Mouse (Mus musculus): Measurements from ENCODE around the gene Unc93b1. TPM values are rescaled to one million over a fixed set of nuclear protein-coding genes. Genes with fewer than 3 reads are reported as not detected.
"Not testable (repeated sequence)": the region's sequence is repeated elsewhere in the genome, so short reads cannot be mapped to it uniquely, and the experiment has no call there.

The Unc93b1 gene
- total and polyA plus RNA-seq, 2 experiments from 2014 or later = 11.9 to 18.1 TPM

DNA sequence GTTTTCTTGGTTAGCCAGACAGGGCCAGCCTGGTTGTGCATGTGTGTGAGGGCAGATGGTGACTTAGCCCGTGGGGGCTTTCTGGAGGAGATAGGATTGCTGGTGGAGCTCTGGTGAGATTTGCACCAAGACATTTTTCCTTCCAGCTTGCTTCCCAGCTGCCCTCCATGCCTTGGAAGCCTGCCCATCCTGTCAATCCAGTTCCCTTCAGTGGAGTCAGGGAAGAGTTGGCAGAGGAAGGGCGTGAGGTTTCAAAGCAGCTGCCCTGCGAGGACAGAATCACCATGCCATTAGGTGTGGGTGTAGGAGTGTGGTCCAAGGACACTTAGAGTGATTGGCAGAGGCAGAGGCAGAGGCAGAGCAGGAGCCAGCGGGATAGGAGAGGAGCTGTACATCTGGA, 23.5 kb downstream of the Unc93b1 start, which contains the start of gene Aldh3b3:
Gene Aldh3b3 (plus strand): TSS at position 176 of the 400 bp plus-strand sequence.
- TF ChIP-seq EP300 (IDR thresholded peaks at IDR 0.05; ENCODE audit: low read depth) = no peak
- Histone ChIP-seq H3K4me1 (ENCODE audit: control insufficient read depth, insufficient read depth) (no peaks in the 10 kb centered on the region; the same call in 1 of the 2 replicates), H3K27me3 (ENCODE audit: control insufficient read depth, insufficient read depth, low read length) (no peaks in the 10 kb centered on the region), H3K36me3 (replicated peaks; ENCODE audit: control insufficient read depth, insufficient read depth, low read length) (no peaks in the 10 kb centered on the region), H3K27ac (ENCODE audit: low read depth) (no peak within 1 kb of the TSS), H3K9ac (replicated peaks; ENCODE audit: low read depth, low read length) (no peak within 1 kb of the TSS), H3K9me3 (replicated peaks; ENCODE audit: control insufficient read depth, low read length) (no peaks in the 10 kb centered on the region), H3K4me3 (ENCODE audit: low read depth, low read length) (no peak within 1 kb of the TSS), H3K4me2 (ENCODE audit: low read depth, low read length) (no peak within 1 kb of the TSS)
- 34% methylated on average over 4 of the region's 4 CpGs for WGBS
- ATAC-seq (ENCODE audit: insufficient read depth, low read depth) (no peak), DNase-seq (ENCODE audit: low spot score) (no peak)

DNA sequence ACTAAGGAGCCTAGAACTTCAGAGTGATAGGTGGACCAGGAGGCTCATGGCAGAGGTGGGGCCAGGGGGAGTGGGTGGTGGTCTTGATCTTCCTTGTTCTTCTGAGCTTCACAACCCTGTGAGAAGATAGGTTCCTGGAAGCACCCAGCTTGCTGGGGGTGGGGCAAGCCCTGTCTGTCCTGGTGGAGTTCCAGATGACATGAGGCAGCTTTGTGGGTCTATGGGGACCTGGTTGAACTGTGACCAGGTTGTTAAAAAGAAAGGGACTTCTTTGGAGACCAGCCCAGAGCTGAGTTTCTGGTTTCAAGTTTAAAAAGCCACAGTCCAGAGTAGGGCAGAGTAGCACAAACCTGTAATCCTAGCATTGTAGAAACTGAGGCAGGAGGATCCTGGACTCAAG, 24.0 kb downstream of the Unc93b1 start:
- H3K4me1 ChIP-seq (ENCODE audit: control insufficient read depth, insufficient read depth) = no peaks in the 10 kb centered on the region; the same call in 1 of the 2 replicates
- TF ChIP-seq EP300 (IDR thresholded peaks at IDR 0.05; ENCODE audit: low read depth) = no peak
- no peak for TF ChIP-seq CTCF (IDR thresholded peaks at IDR 0.05; ENCODE audit: low read depth)
- no peaks in the 10 kb centered on the region for H3K9me3 ChIP-seq (replicated peaks; ENCODE audit: control insufficient read depth, low read length)
- H3K27me3 ChIP-seq (ENCODE audit: control insufficient read depth, insufficient read depth, low read length) = no peaks in the 10 kb centered on the region
- H3K36me3 ChIP-seq (replicated peaks; ENCODE audit: control insufficient read depth, insufficient read depth, low read length) = no peaks in the 10 kb centered on the region
- DNase-seq (ENCODE audit: low spot score) = no peak
- H3K4me3 ChIP-seq (ENCODE audit: low read depth, low read length) = no peak overlapping the region
- no peak overlapping the region for H3K27ac ChIP-seq (ENCODE audit: low read depth)
- no peak overlapping the region for H3K4me2 ChIP-seq (ENCODE audit: low read depth, low read length)
- H3K9ac ChIP-seq (replicated peaks; ENCODE audit: low read depth, low read length) = no peak overlapping the region
- ATAC-seq (ENCODE audit: insufficient read depth, low read depth) = no peak

DNA sequence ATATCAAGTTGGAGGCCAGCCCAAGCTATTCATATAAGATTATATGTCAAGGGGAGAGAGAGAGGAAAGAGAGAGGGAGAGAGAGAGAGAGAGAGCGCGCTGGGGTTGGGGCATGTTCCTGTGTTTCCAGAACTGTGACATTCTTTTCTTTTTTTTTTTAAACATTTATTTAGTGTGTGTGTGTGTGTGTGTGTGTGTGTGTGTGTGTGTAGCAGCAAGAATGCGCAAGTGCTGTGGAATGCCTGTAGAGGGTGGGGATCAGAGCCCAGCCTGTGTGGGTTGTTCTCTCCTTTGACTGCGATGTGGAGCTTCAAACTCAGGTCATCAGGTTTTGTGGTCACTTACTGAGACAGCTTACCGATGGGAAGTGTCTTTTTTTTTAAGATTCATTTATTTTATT, 25.2 kb downstream of the Unc93b1 start:
- ATAC-seq (ENCODE audit: insufficient read depth, low read depth) (no peak), DNase-seq (ENCODE audit: low spot score) (no peak)
- WGBS = 76% methylated on average over 5 of the region's 5 CpGs
- no peaks in the 10 kb centered on the region for H3K36me3 ChIP-seq (replicated peaks; ENCODE audit: control insufficient read depth, insufficient read depth, low read length)
- no peaks in the 10 kb centered on the region for H3K9me3 ChIP-seq (replicated peaks; ENCODE audit: control insufficient read depth, low read length)
- H3K4me3 ChIP-seq (ENCODE audit: low read depth, low read length) = no peak overlapping the region
- no peaks in the 10 kb centered on the region; the same call in 1 of the 2 replicates for H3K4me1 ChIP-seq (ENCODE audit: control insufficient read depth, insufficient read depth)
- no peak for TF ChIP-seq CTCF (IDR thresholded peaks at IDR 0.05; ENCODE audit: low read depth)
- TF ChIP-seq EP300 (IDR thresholded peaks at IDR 0.05; ENCODE audit: low read depth) = no peak
- no peak overlapping the region for H3K9ac ChIP-seq (replicated peaks; ENCODE audit: low read depth, low read length)
- no peak overlapping the region for H3K4me2 ChIP-seq (ENCODE audit: low read depth, low read length)
- H3K27ac ChIP-seq (ENCODE audit: low read depth) = no peak overlapping the region
- H3K27me3 ChIP-seq (ENCODE audit: control insufficient read depth, insufficient read depth, low read length) = no peaks in the 10 kb centered on the region

DNA sequence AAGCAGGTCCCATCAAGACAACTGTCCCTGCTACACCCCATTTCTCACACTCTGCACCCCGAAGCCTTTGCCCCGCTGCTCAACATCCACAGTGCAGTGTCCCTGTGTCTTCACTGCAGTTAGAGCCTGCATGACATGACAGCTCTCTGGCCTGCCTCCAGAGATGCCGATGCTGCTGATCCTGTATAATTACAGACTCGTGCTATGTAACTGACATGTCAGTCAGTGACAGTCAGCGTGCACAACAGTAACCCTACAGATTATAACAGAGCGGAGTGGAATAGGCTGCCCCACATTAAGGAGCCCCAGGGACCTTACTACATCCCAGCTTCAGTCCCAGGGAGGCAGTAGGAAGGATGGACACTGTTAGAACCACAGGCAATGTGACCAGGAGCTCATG, 26.8 kb downstream of the Unc93b1 start:
- H3K36me3 ChIP-seq (replicated peaks; ENCODE audit: control insufficient read depth, insufficient read depth, low read length); H3K9ac ChIP-seq (replicated peaks; ENCODE audit: low read depth, low read length); H3K27ac ChIP-seq (ENCODE audit: low read depth); DNase-seq (ENCODE audit: low spot score); H3K9me3 ChIP-seq (replicated peaks; ENCODE audit: control insufficient read depth, low read length); H3K4me3 ChIP-seq (ENCODE audit: low read depth, low read length); H3K4me2 ChIP-seq (ENCODE audit: low read depth, low read length); ATAC-seq (ENCODE audit: insufficient read depth, low read depth); H3K27me3 ChIP-seq (ENCODE audit: control insufficient read depth, insufficient read depth, low read length); H3K4me1 ChIP-seq (ENCODE audit: control insufficient read depth, insufficient read depth): not testable (repeated sequence)
- 59% methylated on average over 6 of the region's 6 CpGs for WGBS

DNA sequence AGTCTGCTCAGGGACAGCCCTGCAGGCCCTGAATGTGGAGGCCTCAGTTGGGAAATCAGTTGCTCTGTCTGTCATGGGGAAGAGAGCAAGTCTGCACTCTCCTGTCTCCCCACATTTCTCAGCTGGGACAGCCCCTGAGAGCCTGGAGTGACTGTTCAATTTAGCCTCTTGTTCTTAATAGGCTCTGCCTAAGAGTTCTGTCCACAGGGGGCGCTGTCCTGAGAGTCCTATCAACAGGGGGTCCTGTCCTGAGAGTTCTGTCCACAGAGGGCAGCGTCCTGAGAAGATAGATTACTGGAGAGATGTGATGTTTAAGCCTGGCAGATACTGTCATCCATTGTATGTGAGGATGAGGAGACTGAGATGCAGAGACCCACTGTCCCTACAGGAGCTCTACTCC, 27.5 kb downstream of the Unc93b1 start:
- ATAC-seq (ENCODE audit: insufficient read depth, low read depth) = 0 out of 2 replicates have a peak, but pooled peaks have one; percentile 6
- H3K4me3 ChIP-seq (ENCODE audit: low read depth, low read length) = no peak overlapping the region
- no peak overlapping the region for H3K4me2 ChIP-seq (ENCODE audit: low read depth, low read length)
- 28% methylated on average over 2 of the region's 2 CpGs for WGBS
- no peaks in the 10 kb centered on the region for H3K9me3 ChIP-seq (replicated peaks; ENCODE audit: control insufficient read depth, low read length)
- H3K4me1 ChIP-seq (ENCODE audit: control insufficient read depth, insufficient read depth) = no peaks in the 10 kb centered on the region; the same call in 1 of the 2 replicates
- peak; percentile 4; the same call in 1 of the 2 replicates for TF ChIP-seq CTCF (IDR thresholded peaks at IDR 0.05; ENCODE audit: low read depth)
- no peak for TF ChIP-seq EP300 (IDR thresholded peaks at IDR 0.05; ENCODE audit: low read depth)
- H3K36me3 ChIP-seq (replicated peaks; ENCODE audit: control insufficient read depth, insufficient read depth, low read length) = no peaks in the 10 kb centered on the region
- no peaks in the 10 kb centered on the region for H3K27me3 ChIP-seq (ENCODE audit: control insufficient read depth, insufficient read depth, low read length)
- no peak overlapping the region for H3K9ac ChIP-seq (replicated peaks; ENCODE audit: low read depth, low read length)
- no peak for DNase-seq (ENCODE audit: low spot score)
- H3K27ac ChIP-seq (ENCODE audit: low read depth) = no peak overlapping the region

DNA sequence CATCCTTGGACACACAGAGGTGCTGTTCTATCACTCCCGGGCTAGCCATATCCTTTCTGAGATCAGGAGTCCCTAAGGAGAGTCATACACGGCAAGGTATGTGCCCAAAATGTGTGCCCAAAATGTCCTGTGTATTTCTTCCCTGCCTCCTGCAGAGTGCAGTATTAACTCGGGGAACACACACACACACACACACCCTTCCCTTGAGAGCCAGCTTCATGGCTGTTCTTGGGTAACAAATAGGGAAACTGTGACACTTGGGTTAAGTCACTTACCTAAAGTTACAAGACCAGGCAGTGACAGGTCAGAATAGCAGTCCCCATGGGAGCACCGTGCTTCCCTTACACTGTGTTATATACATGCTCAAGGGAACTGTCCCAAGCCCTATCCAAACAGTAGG, 29.0 kb downstream of the Unc93b1 start:
- no peak overlapping the region for H3K4me3 ChIP-seq (ENCODE audit: low read depth, low read length)
- ATAC-seq (ENCODE audit: insufficient read depth, low read depth) = no peak
- no peak overlapping the region for H3K27ac ChIP-seq (ENCODE audit: low read depth)
- H3K27me3 ChIP-seq (ENCODE audit: control insufficient read depth, insufficient read depth, low read length) = no peaks in the 10 kb centered on the region
- H3K9me3 ChIP-seq (replicated peaks; ENCODE audit: control insufficient read depth, low read length) = no peaks in the 10 kb centered on the region
- WGBS = 66% methylated on average over 4 of the region's 4 CpGs
- H3K36me3 ChIP-seq (replicated peaks; ENCODE audit: control insufficient read depth, insufficient read depth, low read length) = no peaks in the 10 kb centered on the region
- H3K4me2 ChIP-seq (ENCODE audit: low read depth, low read length) = no peak overlapping the region
- no peaks in the 10 kb centered on the region; the same call in 1 of the 2 replicates for H3K4me1 ChIP-seq (ENCODE audit: control insufficient read depth, insufficient read depth)
- DNase-seq (ENCODE audit: low spot score) = no peak
- no peak overlapping the region for H3K9ac ChIP-seq (replicated peaks; ENCODE audit: low read depth, low read length)
- TF ChIP-seq CTCF (IDR thresholded peaks at IDR 0.05; ENCODE audit: low read depth) (no peak), EP300 (IDR thresholded peaks at IDR 0.05; ENCODE audit: low read depth) (no peak)
